Mouse (Mus musculus): ENCODE measurements at regions not wholly inside any gene's neighbourhood (a gene's known extent, or its start where the extent isn't known, plus 50 kb on each side); places are given as distances from the start of the nearest gene placed in this dataset.

DNA sequence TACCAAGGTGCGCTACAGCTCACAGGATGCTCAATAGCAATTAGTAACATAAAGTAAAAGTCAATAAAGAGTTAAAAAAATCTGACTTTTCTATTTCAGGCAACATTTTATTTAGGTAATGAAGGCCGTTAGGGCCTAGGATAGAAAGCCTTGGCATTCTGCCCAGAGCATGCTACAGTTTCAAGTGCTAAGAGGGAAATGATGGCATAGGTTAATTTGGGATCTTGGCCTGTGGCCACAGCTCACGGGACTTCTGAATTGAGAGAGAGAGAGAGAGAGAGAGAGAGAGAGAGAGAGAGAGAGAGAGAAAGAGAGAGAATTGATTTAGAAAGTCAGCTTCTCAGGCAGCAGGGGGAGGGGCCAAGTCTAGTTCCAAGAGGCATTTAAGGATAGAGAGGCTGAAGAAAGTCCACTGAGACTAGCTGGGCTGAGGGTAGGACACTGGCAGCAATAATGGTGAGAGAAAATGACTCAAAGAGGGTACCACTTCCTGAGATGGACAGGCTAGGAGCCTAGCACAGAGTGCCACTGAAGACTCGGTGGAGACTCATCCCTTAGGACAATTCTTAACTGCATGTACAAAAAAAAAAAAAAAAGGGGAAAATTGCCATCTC, 52.6 kb upstream of the Klf14 start:
- Histone ChIP-seq H3K9ac (ENCODE audit: low read depth, low read length) (no peak overlapping the region), H3K4me2 (replicated peaks; ENCODE audit: low read depth) (no peak overlapping the region), H3K27ac (ENCODE audit: low read depth, low read length) (no peak overlapping the region), H3K4me3 (ENCODE audit: low read depth, low read length) (no peak overlapping the region), H3K9me3 (ENCODE audit: control insufficient read depth) (no peaks in the 10 kb centered on the region), H3K36me3 (ENCODE audit: control insufficient read depth, insufficient read depth) (no peaks in the 10 kb centered on the region), H3K4me1 (replicated peaks; ENCODE audit: control insufficient read depth, insufficient read depth, low read length) (no peaks in the 10 kb centered on the region), H3K27me3 (replicated peaks; ENCODE audit: control insufficient read depth, insufficient read depth, low read length) (no peaks in the 10 kb centered on the region)
- 28% methylated on average over 4 of the region's 4 CpGs for WGBS
- ATAC-seq, result no peak
- TF ChIP-seq CTCF (IDR thresholded peaks at IDR 0.05; ENCODE audit: low read depth), result no peak

DNA sequence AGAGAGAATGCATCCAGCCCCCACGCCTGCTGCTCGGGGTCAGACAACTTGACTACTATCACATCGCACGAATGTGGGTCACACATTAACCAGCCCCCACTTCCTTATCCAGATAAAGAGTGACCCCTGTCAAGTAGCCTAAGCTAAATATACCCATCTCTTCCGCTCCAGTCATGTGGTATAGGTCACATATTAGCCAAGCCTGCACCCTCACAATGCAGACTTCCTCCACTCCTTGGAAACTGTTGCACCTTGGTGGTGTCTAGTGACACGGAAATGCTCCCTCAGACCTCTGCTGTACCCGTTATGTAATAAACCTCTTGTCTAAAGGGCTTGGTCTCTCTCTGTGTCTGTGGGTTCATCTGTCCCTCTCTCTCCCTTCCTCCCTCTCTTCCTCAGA, 57.7 kb upstream of the Klf14 start:
- no peaks in the 10 kb centered on the region for H3K27me3 ChIP-seq (replicated peaks; ENCODE audit: control insufficient read depth, insufficient read depth, low read length)
- no peak for TF ChIP-seq CTCF (IDR thresholded peaks at IDR 0.05; ENCODE audit: low read depth)
- WGBS, result 30% methylated on average over 7 of the region's 7 CpGs
- H3K9me3 ChIP-seq (ENCODE audit: control insufficient read depth), result no peaks in the 10 kb centered on the region
- peak; percentile 77 for ATAC-seq
- H3K27ac ChIP-seq (ENCODE audit: low read depth, low read length), result no peak overlapping the region
- H3K36me3 ChIP-seq (ENCODE audit: control insufficient read depth, insufficient read depth), result no peaks in the 10 kb centered on the region
- H3K4me2 ChIP-seq (replicated peaks; ENCODE audit: low read depth), result peak overlapping the region; percentile 13
- no peak overlapping the region for H3K9ac ChIP-seq (ENCODE audit: low read depth, low read length)
- no peaks in the 10 kb centered on the region for H3K4me1 ChIP-seq (replicated peaks; ENCODE audit: control insufficient read depth, insufficient read depth, low read length)
- H3K4me3 ChIP-seq (ENCODE audit: low read depth, low read length), result no peak overlapping the region

DNA sequence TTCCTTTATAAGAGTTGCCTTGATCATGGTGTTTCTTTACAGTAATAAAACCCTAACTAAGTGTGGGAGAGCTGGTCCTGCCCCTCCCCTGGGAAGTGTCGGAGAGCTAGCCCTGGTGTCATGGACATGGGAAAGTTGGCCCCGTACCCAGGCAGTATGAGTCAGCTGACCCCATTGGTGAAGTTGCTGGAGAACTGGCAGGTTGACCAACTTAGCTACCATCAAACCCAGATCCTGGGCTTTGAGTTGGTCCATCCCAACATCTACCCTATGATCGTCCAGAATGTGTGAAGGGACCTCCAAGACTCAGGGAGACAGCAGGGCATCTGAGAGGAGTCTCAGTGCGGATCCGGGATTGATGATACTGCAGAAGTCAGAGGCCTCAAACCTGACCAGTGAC, 62.9 kb upstream of the Klf14 start:
- ATAC-seq, result no peak
- Histone ChIP-seq H3K36me3 (ENCODE audit: control insufficient read depth, insufficient read depth) (no peaks in the 10 kb centered on the region), H3K4me1 (replicated peaks; ENCODE audit: control insufficient read depth, insufficient read depth, low read length) (no peaks in the 10 kb centered on the region), H3K27ac (ENCODE audit: low read depth, low read length) (no peak overlapping the region), H3K9me3 (ENCODE audit: control insufficient read depth) (no peaks in the 10 kb centered on the region), H3K4me3 (ENCODE audit: low read depth, low read length) (no peak overlapping the region), H3K9ac (ENCODE audit: low read depth, low read length) (no peak overlapping the region), H3K4me2 (replicated peaks; ENCODE audit: low read depth) (no peak overlapping the region), H3K27me3 (replicated peaks; ENCODE audit: control insufficient read depth, insufficient read depth, low read length) (no peaks in the 10 kb centered on the region)
- WGBS, result 91% methylated on average over 5 of the region's 5 CpGs
- TF ChIP-seq CTCF (IDR thresholded peaks at IDR 0.05; ENCODE audit: low read depth), result no peak

DNA sequence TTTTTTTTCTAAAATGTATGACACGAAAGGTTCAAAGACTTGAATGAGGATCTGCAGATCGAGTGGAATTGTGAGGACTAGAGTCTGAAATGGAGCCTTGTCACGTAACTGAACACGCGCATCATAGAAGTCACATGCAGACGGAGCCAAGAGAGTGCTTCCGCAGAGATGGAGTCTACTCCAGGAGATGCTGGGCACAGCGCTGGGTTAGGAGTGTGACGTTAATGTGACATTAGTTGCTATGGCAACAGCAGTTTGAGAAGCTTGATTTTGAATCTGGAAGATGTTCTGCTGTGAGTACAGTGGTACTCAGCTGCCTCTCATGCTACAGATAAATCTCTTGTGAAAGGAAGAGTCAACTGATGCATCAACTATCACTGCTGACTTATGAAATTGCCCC, 70.9 kb upstream of the Klf14 start:
- no peak for ATAC-seq
- no peaks in the 10 kb centered on the region for H3K9me3 ChIP-seq (ENCODE audit: control insufficient read depth)
- no peaks in the 10 kb centered on the region for H3K4me1 ChIP-seq (replicated peaks; ENCODE audit: control insufficient read depth, insufficient read depth, low read length)
- no peak overlapping the region for H3K4me2 ChIP-seq (replicated peaks; ENCODE audit: low read depth)
- no peak overlapping the region for H3K27ac ChIP-seq (ENCODE audit: low read depth, low read length)
- no peak overlapping the region for H3K9ac ChIP-seq (ENCODE audit: low read depth, low read length)
- 85% methylated on average over 9 of the region's 9 CpGs for WGBS
- TF ChIP-seq CTCF (IDR thresholded peaks at IDR 0.05; ENCODE audit: low read depth), result no peak
- H3K4me3 ChIP-seq (ENCODE audit: low read depth, low read length), result no peak overlapping the region
- no peaks in the 10 kb centered on the region for H3K27me3 ChIP-seq (replicated peaks; ENCODE audit: control insufficient read depth, insufficient read depth, low read length)
- H3K36me3 ChIP-seq (ENCODE audit: control insufficient read depth, insufficient read depth), result no peaks in the 10 kb centered on the region

DNA sequence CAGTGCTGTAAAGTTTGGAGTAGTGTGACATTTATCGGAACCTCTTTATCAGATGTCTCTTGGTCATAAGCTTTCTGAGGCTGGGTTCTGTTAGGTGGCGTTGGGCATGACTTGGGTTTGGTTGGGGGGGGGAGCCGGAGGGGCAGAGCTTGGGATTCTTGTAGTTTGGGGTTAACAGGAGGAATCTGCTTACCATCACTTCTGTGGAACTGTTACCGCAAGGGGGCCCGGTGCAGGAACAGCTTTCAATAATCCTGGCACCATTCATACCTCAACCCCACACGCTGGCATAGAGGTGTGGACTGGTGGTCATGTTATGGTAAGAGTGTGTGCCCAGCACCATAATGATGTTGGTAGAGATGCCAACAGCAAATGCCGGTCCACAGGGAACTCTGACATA, 72.1 kb upstream of the Klf14 start:
- no peak for TF ChIP-seq CTCF (IDR thresholded peaks at IDR 0.05; ENCODE audit: low read depth)
- Histone ChIP-seq H3K27me3 (replicated peaks; ENCODE audit: control insufficient read depth, insufficient read depth, low read length) (no peaks in the 10 kb centered on the region), H3K9me3 (ENCODE audit: control insufficient read depth) (no peaks in the 10 kb centered on the region), H3K4me1 (replicated peaks; ENCODE audit: control insufficient read depth, insufficient read depth, low read length) (no peaks in the 10 kb centered on the region), H3K36me3 (ENCODE audit: control insufficient read depth, insufficient read depth) (no peaks in the 10 kb centered on the region), H3K4me3 (ENCODE audit: low read depth, low read length) (no peak overlapping the region), H3K27ac (ENCODE audit: low read depth, low read length) (no peak overlapping the region), H3K9ac (ENCODE audit: low read depth, low read length) (no peak overlapping the region), H3K4me2 (replicated peaks; ENCODE audit: low read depth) (no peak overlapping the region)
- no peak for ATAC-seq
- 81% methylated on average over 7 of the region's 7 CpGs for WGBS

DNA sequence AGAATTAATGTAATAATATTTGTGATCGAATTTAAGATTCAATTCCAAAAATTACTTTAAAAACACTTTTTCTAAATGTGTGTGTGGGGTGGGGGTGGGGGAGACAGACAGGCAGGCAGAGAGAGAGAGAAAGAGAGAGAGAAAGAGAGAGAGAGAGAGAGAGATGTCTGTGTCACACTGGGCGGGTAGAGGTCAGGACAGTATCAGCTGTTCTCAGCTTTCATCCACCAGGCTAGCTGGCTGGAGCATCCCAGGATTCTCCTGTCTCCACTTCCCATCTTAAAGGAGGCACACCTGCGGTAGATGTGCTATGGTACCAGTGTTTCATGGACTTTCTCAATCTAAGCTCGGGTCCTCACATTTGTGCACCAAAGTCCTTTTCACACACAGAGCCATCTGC, 73.3 kb upstream of the Klf14 start:
- Histone ChIP-seq H3K4me2 (replicated peaks; ENCODE audit: low read depth) (no peak overlapping the region), H3K9me3 (ENCODE audit: control insufficient read depth) (no peaks in the 10 kb centered on the region), H3K36me3 (ENCODE audit: control insufficient read depth, insufficient read depth) (no peaks in the 10 kb centered on the region), H3K9ac (ENCODE audit: low read depth, low read length) (no peak overlapping the region), H3K4me1 (replicated peaks; ENCODE audit: control insufficient read depth, insufficient read depth, low read length) (no peaks in the 10 kb centered on the region), H3K27me3 (replicated peaks; ENCODE audit: control insufficient read depth, insufficient read depth, low read length) (no peaks in the 10 kb centered on the region), H3K27ac (ENCODE audit: low read depth, low read length) (no peak overlapping the region), H3K4me3 (ENCODE audit: low read depth, low read length) (no peak overlapping the region)
- 87% methylated on average over 4 of the region's 4 CpGs for WGBS
- no peak for ATAC-seq
- TF ChIP-seq CTCF (IDR thresholded peaks at IDR 0.05; ENCODE audit: low read depth), result no peak
